Mouse (Mus musculus): Measurements from ENCODE around the gene Dffa. TPM values are rescaled to one million over a fixed set of nuclear protein-coding genes. Genes with fewer than 3 reads are reported as not detected.

Dffa gene
- polyA plus RNA-seq (2012; fragmentation: generic; extraction: Trizol), result 17.5 TPM

DNA sequence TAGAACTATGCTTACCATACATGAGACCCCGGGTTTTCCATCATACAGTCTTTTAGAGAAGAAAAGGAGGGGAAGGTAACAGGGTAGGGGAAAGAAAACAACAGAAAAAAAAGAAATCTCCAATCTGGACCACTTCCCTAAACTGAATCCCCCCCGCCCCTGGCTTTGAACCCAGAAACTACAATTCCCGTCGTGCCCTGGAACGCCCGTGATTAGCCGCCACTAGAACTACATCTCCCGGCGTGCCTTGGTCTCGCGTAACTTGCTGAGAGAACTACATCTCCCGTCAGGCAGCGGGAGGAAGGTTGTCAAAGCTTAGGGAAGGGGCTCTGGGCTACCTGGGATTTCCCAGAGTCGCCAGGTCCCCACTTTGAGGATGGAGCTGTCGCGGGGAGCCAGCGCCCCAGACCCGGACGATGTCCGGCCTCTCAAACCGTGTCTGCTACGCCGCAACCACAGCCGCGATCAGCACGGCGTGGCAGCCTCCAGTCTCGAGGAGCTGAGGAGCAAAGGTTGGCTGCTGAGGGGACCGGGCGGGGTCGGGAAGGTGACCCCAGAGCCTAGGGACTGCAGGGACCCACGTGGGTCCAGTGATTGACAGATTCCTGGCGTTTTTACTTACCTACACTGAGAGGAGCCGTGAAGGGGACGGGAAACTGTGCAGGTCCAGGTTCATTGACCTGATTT is at the start of gene Dffa:
Gene Dffa (plus strand): TSS at position 272 of the 687 bp plus-strand sequence.
- no peaks in the 10 kb centered on the region for H3K36me3 ChIP-seq (ENCODE audit: control insufficient read depth, insufficient read depth)

GRCm38 (mm10) chr4:149055847-149056246 is 48.1 kb upstream of the Dffa start:
- TF ChIP-seq POLR2AphosphoS2 (IDR thresholded peaks at IDR 0.05; ENCODE audit: insufficient read length, low read depth), result no peak
- TF ChIP-seq MYOD1 (IDR thresholded peaks at IDR 0.05; ENCODE audit: control insufficient read depth in 1 of 3, insufficient read length in 2 of 3, low read depth in 2 of 3), result no peak
- no peak overlapping the region for H3K4me2 ChIP-seq (ENCODE audit: low read depth)
- H3K27me3 ChIP-seq (ENCODE audit: control insufficient read depth, insufficient read depth, insufficient read length), result no peaks in the 10 kb centered on the region
- H3K4me3 ChIP-seq, result no peak overlapping the region
- H3K36me3 ChIP-seq (ENCODE audit: control insufficient read depth, insufficient read depth), result no peaks in the 10 kb centered on the region
- no peak overlapping the region for H3ac ChIP-seq (ENCODE audit: control insufficient read depth, insufficient read length)
- H3K79me2 ChIP-seq (ENCODE audit: control insufficient read depth, insufficient read depth), result peaks cover 19% of the 10 kb centered on the region

More for the DNA sequence above, at the start of gene Dffa:
- peak; percentile 44 for TF ChIP-seq E2F4 (IDR thresholded peaks at IDR 0.05; ENCODE audit: insufficient read depth)
- TF ChIP-seq MYOG (IDR thresholded peaks at IDR 0.05; ENCODE audit: control insufficient read depth in 1 of 3, insufficient read depth in 1 of 3, insufficient read length in 2 of 3, low read depth in 2 of 3), result no peak
- TF ChIP-seq SRF (IDR thresholded peaks at IDR 0.05; ENCODE audit: control insufficient read depth, insufficient read length, low read depth), result peak; percentile 47
- no peak for TF ChIP-seq TCF3 (IDR thresholded peaks at IDR 0.05; ENCODE audit: insufficient read length, low read depth)
- TF ChIP-seq USF1 (IDR thresholded peaks at IDR 0.05; ENCODE audit: low read depth), result no peak
- no peak for TF ChIP-seq REST (IDR thresholded peaks at IDR 0.05; ENCODE audit: insufficient read depth, insufficient read length)
- no peak for TF ChIP-seq MYOD1 (IDR thresholded peaks at IDR 0.05; ENCODE audit: control insufficient read depth in 1 of 3, insufficient read length in 2 of 3, low read depth in 2 of 3)
- peak; percentile 47 for TF ChIP-seq POLR2A (IDR thresholded peaks at IDR 0.05; ENCODE audit: insufficient read length, low read depth)
- no peak for TF ChIP-seq CEBPB (IDR thresholded peaks at IDR 0.05; ENCODE audit: insufficient read depth, poor library complexity, severe bottlenecking)
- peak; percentile 56 for TF ChIP-seq POLR2AphosphoS2 (IDR thresholded peaks at IDR 0.05; ENCODE audit: insufficient read length, low read depth)
- no peak for TF ChIP-seq TCF12 (IDR thresholded peaks at IDR 0.05; ENCODE audit: insufficient read depth, poor library complexity, severe bottlenecking)
- TF ChIP-seq MAX (IDR thresholded peaks at IDR 0.05; ENCODE audit: low read depth), result no peak
- Histone ChIP-seq H3K4me3 (peak within 1 kb of the TSS; percentile 39), H3K4me2 (ENCODE audit: low read depth) (peak within 1 kb of the TSS; percentile 92), H3K27me3 (ENCODE audit: control insufficient read depth, insufficient read depth, insufficient read length) (no peaks in the 10 kb centered on the region), H3ac (ENCODE audit: control insufficient read depth, insufficient read length) (peak within 1 kb of the TSS; percentile 24), H3K79me2 (ENCODE audit: control insufficient read depth, insufficient read depth) (peaks cover 5% of the 10 kb centered on the region)

- no peak overlapping the region for H3K4me3 ChIP-seq
- no peak overlapping the region for H3K4me2 ChIP-seq (ENCODE audit: low read depth)
- no peaks in the 10 kb centered on the region for H3K27me3 ChIP-seq (ENCODE audit: control insufficient read depth, insufficient read depth, insufficient read length)
- no peak for TF ChIP-seq TCF12 (IDR thresholded peaks at IDR 0.05; ENCODE audit: insufficient read depth, poor library complexity, severe bottlenecking)
- no peak for TF ChIP-seq E2F4 (IDR thresholded peaks at IDR 0.05; ENCODE audit: insufficient read depth)
- no peak for TF ChIP-seq REST (IDR thresholded peaks at IDR 0.05; ENCODE audit: insufficient read depth, insufficient read length)
- TF ChIP-seq POLR2AphosphoS2 (IDR thresholded peaks at IDR 0.05; ENCODE audit: insufficient read length, low read depth), result no peak
- TF ChIP-seq POLR2A (IDR thresholded peaks at IDR 0.05; ENCODE audit: insufficient read length, low read depth), result no peak
- no peak for TF ChIP-seq USF1 (IDR thresholded peaks at IDR 0.05; ENCODE audit: low read depth)
- TF ChIP-seq TCF3 (IDR thresholded peaks at IDR 0.05; ENCODE audit: insufficient read length, low read depth), result no peak
- H3ac ChIP-seq (ENCODE audit: control insufficient read depth, insufficient read length), result no peak overlapping the region
- peaks cover 20% of the 10 kb centered on the region for H3K79me2 ChIP-seq (ENCODE audit: control insufficient read depth, insufficient read depth)
- no peaks in the 10 kb centered on the region for H3K36me3 ChIP-seq (ENCODE audit: control insufficient read depth, insufficient read depth)
Measured at GRCm38 (mm10) chr4:149056957-149057356, 47.0 kb upstream of the Dffa start.

DNA sequence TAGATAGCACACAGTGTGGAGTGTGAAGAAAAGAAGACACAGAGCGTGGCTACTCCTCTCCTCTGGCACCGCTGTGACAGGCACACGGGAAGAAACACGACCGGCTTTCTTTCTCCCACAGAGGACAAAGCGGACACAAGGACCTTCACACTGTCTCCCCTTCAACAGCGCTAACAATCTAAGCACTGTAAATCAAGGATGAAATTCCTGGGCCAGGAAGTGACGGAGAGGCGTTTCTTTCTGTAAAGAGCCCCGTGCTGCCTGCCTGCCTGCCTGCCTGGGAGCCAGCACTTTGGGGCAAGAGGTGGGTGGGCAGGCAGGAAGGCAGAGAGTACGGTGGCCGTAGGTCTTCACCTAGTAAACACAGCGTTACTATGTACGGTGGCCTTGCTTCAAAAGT is 46.5 kb upstream of the Dffa start:
- TF ChIP-seq E2F4 (IDR thresholded peaks at IDR 0.05; ENCODE audit: insufficient read depth) (no peak), TCF12 (IDR thresholded peaks at IDR 0.05; ENCODE audit: insufficient read depth, poor library complexity, severe bottlenecking) (no peak), CEBPB (IDR thresholded peaks at IDR 0.05; ENCODE audit: insufficient read depth, poor library complexity, severe bottlenecking) (no peak), TCF3 (IDR thresholded peaks at IDR 0.05; ENCODE audit: insufficient read length, low read depth) (no peak), SRF (IDR thresholded peaks at IDR 0.05; ENCODE audit: control insufficient read depth, insufficient read length, low read depth) (no peak), MYOD1 (IDR thresholded peaks at IDR 0.05; ENCODE audit: control insufficient read depth in 1 of 3, insufficient read length in 2 of 3, low read depth in 2 of 3) (no peak), REST (IDR thresholded peaks at IDR 0.05; ENCODE audit: insufficient read depth, insufficient read length) (no peak), POLR2A (IDR thresholded peaks at IDR 0.05; ENCODE audit: insufficient read length, low read depth) (no peak), MAX (IDR thresholded peaks at IDR 0.05; ENCODE audit: low read depth) (no peak), USF1 (IDR thresholded peaks at IDR 0.05; ENCODE audit: low read depth) (no peak), POLR2AphosphoS2 (IDR thresholded peaks at IDR 0.05; ENCODE audit: insufficient read length, low read depth) (no peak), MYOG (IDR thresholded peaks at IDR 0.05; ENCODE audit: control insufficient read depth in 1 of 3, insufficient read depth in 1 of 3, insufficient read length in 2 of 3, low read depth in 2 of 3) (no peak)
- no peaks in the 10 kb centered on the region for H3K36me3 ChIP-seq (ENCODE audit: control insufficient read depth, insufficient read depth)
- H3ac ChIP-seq (ENCODE audit: control insufficient read depth, insufficient read length), result no peak overlapping the region
- H3K4me2 ChIP-seq (ENCODE audit: low read depth), result no peak overlapping the region
- H3K27me3 ChIP-seq (ENCODE audit: control insufficient read depth, insufficient read depth, insufficient read length), result no peaks in the 10 kb centered on the region
- H3K79me2 ChIP-seq (ENCODE audit: control insufficient read depth, insufficient read depth), result peaks cover 19% of the 10 kb centered on the region
- H3K4me3 ChIP-seq, result no peak overlapping the region

DNA sequence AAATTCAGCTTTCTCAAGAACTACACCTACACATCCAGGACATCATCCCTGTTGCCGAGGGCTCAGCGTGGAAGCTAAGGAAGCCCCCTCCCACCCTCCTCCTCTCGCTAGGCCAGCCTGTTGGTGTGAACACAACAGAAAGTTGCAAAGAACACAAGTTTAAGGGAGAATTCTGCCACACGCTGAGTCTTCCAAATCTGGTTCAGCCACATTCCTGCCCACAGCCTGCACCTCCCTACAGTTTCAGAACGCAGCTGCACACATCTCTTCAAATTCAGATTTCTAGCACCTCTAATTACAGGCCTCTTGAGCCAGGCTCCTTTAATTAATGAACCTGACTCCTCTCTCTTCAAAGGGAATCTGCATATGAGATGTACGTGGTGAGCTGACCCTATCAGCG is 45.6 kb upstream of the Dffa start:
- no peak overlapping the region for H3ac ChIP-seq (ENCODE audit: control insufficient read depth, insufficient read length)
- H3K4me3 ChIP-seq, result no peak overlapping the region
- no peak for TF ChIP-seq SRF (IDR thresholded peaks at IDR 0.05; ENCODE audit: control insufficient read depth, insufficient read length, low read depth)
- TF ChIP-seq MYOG (IDR thresholded peaks at IDR 0.05; ENCODE audit: control insufficient read depth in 1 of 3, insufficient read depth in 1 of 3, insufficient read length in 2 of 3, low read depth in 2 of 3), result no peak
- TF ChIP-seq MYOD1 (IDR thresholded peaks at IDR 0.05; ENCODE audit: control insufficient read depth in 1 of 3, insufficient read length in 2 of 3, low read depth in 2 of 3), result no peak
- no peak for TF ChIP-seq E2F4 (IDR thresholded peaks at IDR 0.05; ENCODE audit: insufficient read depth)
- no peak for TF ChIP-seq TCF12 (IDR thresholded peaks at IDR 0.05; ENCODE audit: insufficient read depth, poor library complexity, severe bottlenecking)
- H3K27me3 ChIP-seq (ENCODE audit: control insufficient read depth, insufficient read depth, insufficient read length), result no peaks in the 10 kb centered on the region
- no peaks in the 10 kb centered on the region for H3K36me3 ChIP-seq (ENCODE audit: control insufficient read depth, insufficient read depth)
- H3K4me2 ChIP-seq (ENCODE audit: low read depth), result no peak overlapping the region
- peaks cover 13% of the 10 kb centered on the region for H3K79me2 ChIP-seq (ENCODE audit: control insufficient read depth, insufficient read depth)
